Comparison of ENCODE assay signal across 12 mouse cellular contexts in genomic region chr15:102512010-102512409, GRCm38 (mm10). TPM values are rescaled to one million over a fixed set of nuclear protein-coding genes. Genes with fewer than 3 reads are reported as not detected.
DNase-seq lines count a peak whose midpoint lies in the region; ATAC-seq lines count a peak whose summit lies in the region.
"Had no signal": no experiment of that assay in that cellular context is flagged by ENCODE, and none has a peak within 500 bp of the region (broad histone marks: within the 10 kb centered on the region; RNA-seq: fewer than 3 reads in every experiment).

No protein-coding gene starts in this region.

- peak overlapping the region; percentile 83; the same call in 1 of the 2 replicates for H3K4me2 ChIP-seq in limb, embryonic 12.5 days

- peak overlapping the region; percentile 35; the same call in 1 of the 2 replicates for H3K9ac ChIP-seq in limb, embryonic 12.5 days (replicated peaks)

- no peaks in the 10 kb centered on the region for H3K27me3 ChIP-seq in limb, embryonic 12.5 days

- peaks cover 16% of the 10 kb centered on the region; the same call in 1 of the 2 replicates for H3K36me3 ChIP-seq in limb, embryonic 12.5 days

- no peaks in the 10 kb centered on the region for H3K9me3 ChIP-seq in limb, embryonic 12.5 days

- WGBS in limb, embryonic 12.5 days, result 23% methylated on average over 5 of the region's 5 CpGs

- DNase-seq in cerebellum, adult 9-11 months, result peak; percentile 51
- DNase-seq in right cerebral cortex, postnatal 10 days (ENCODE audit: low spot score in 2 of 2), result peak; percentile 32 to 41
- no peak for DNase-seq in right cerebral cortex, postnatal 36 days (ENCODE audit: low spot score in 2 of 2)
- no peak for DNase-seq in gastrocnemius, postnatal 25 days
- DNase-seq in urinary bladder, postnatal 25 days (ENCODE audit: low spot score), result no peak
- no peak for DNase-seq in frontal cortex, postnatal 14 days (ENCODE audit: low spot score in 2 of 2)
- DNase-seq: gastrocnemius, postnatal 10 days; lung, postnatal 14 days had no signal

- H3K27ac ChIP-seq in limb, embryonic 12.5 days, result peak overlapping the region; percentile 87

- ATAC-seq in cerebellum, adult (ENCODE audit: insufficient number of reproducible peaks, low FRiP score, low TSS enrichment), result no peak
- no peak for ATAC-seq in limb, embryonic 12.5 days (ENCODE audit: insufficient number of reproducible peaks, insufficient read depth, low FRiP score, low TSS enrichment, low read depth)

- H3K4me3 ChIP-seq in limb, embryonic 12.5 days (replicated peaks), result no peak overlapping the region

- peaks cover 46% of the 10 kb centered on the region for H3K4me1 ChIP-seq in limb, embryonic 12.5 days (replicated peaks)

RNA-seq across cellular contexts. Expression of gene Map3k12, which starts 4.9 kb away (rescaled TPM):
- polyA plus RNA-seq in limb, embryonic 12.5 days (2016; fragmentation: Nextera tagmentation; extraction: Ambion mirVana), result 23.8 and 26.6 TPM in 2 replicates
- 1 to 10 TPM; 1.7 to 1.8 TPM for total RNA-seq in gastrocnemius, postnatal 25 days (2021)

RNA-seq across cellular contexts. Expression of gene Tarbp2, which starts 6.0 kb away (rescaled TPM):
- polyA plus RNA-seq in limb, embryonic 12.5 days (2016; fragmentation: Nextera tagmentation; extraction: Ambion mirVana), result 109 and 111 TPM in 2 replicates
- total RNA-seq in gastrocnemius, postnatal 25 days (2021), result 10 to 100 TPM; 31.9 to 34.6 TPM

RNA-seq across cellular contexts. Expression of gene Gm10337, which starts 8.5 kb away (rescaled TPM):
- not detected in 2 replicates for polyA plus RNA-seq in limb, embryonic 12.5 days (2016; fragmentation: Nextera tagmentation; extraction: Ambion mirVana)
- 1 to 10 TPM in 1 of 2 experiments, not detected in 1; 3.8 TPM for total RNA-seq in gastrocnemius, postnatal 25 days (2021)
- total RNA-seq: gastrocnemius, postnatal 10 days; layer of hippocampus, adult 18-20 months had no signal
- polyA plus RNA-seq: urinary bladder, adult 2 months had no signal

RNA-seq across cellular contexts. Expression of gene Npff, which starts 12.7 kb away (rescaled TPM):
- 2.5 and 3.0 TPM in 2 replicates for polyA plus RNA-seq in limb, embryonic 12.5 days (2016; fragmentation: Nextera tagmentation; extraction: Ambion mirVana)
- total RNA-seq in gastrocnemius, postnatal 25 days (2021), result 1 to 10 TPM; 1.3 to 1.8 TPM

RNA-seq across cellular contexts. Expression of gene Pcbp2, which starts 41.7 kb away (rescaled TPM):
- 230 and 239 TPM in 2 replicates for polyA plus RNA-seq in limb, embryonic 12.5 days (2016; fragmentation: Nextera tagmentation; extraction: Ambion mirVana)
- 100 to 1,000 TPM; 409 to 410 TPM for total RNA-seq in gastrocnemius, postnatal 25 days (2021)

Comparison
In these comparisons a context has a peak if more than half of its experiments do, and no peak if none do; other contexts are left out.
1. DNase-seq: peak in cerebellum, adult 9-11 months (single experiment) and right cerebral cortex, postnatal 10 days (2 of 2); none in right cerebral cortex, postnatal 36 days (0 of 2), gastrocnemius, postnatal 25 days (single experiment), urinary bladder, postnatal 25 days (single experiment) and frontal cortex, postnatal 14 days (0 of 2).